Mouse (Mus musculus) forebrain, embryonic 11.5 days (tissue): ENCODE measurements around the gene Elob. TPM values are rescaled to one million over a fixed set of nuclear protein-coding genes. Genes with fewer than 3 reads are reported as not detected.

ENCODE experiments used
- ATAC-seq: fragments of 200-750 bp; cut with Nextera tagmentation; replicated peaks from 2 replicates; pipeline ENCODE4 v1.8.0; 2017; ENCODE audit warnings: moderate TSS enrichment; ENCODE audit not compliant: low FRiP score
- DNase-seq: peaks from one replicate; pipeline ENCODE4 v3.0.0-alpha.2; 2017; ENCODE audit warnings: low spot score
- H3K27ac ChIP-seq: fragments of 300-500 bp; sonication (generic); 2 replicates; pipeline ENCODE4 v1.5.1; 2014; ENCODE audit warnings: low read depth, low read length
- H3K27me3 ChIP-seq: fragments of 300-500 bp; sonication (generic); 2 replicates; pipeline ENCODE4 v1.6.1; 2014; ENCODE audit warnings: mild to moderate bottlenecking, low read length, mixed read lengths; ENCODE audit not compliant: control insufficient read depth, insufficient read depth
- H3K36me3 ChIP-seq: fragments of 300-500 bp; sonication (generic); 2 replicates; pipeline ENCODE4 v1.6.1; 2014; ENCODE audit warnings: mild to moderate bottlenecking, low read length, moderate library complexity, mixed read lengths; ENCODE audit not compliant: control insufficient read depth, insufficient read depth
- H3K4me1 ChIP-seq: fragments of 300-500 bp; sonication (generic); replicated peaks from 2 replicates; pipeline ENCODE4 v1.6.1; 2014; ENCODE audit warnings: low read length, mixed read lengths; ENCODE audit not compliant: control insufficient read depth, insufficient read depth
- H3K4me2 ChIP-seq: fragments of 300-500 bp; sonication (generic); 2 replicates; pipeline ENCODE4 v1.6.1; 2014; ENCODE audit warnings: low read depth, mild to moderate bottlenecking, low read length, moderate library complexity, mixed read lengths; ENCODE audit not compliant: severe bottlenecking
- H3K4me3 ChIP-seq: fragments of 300-500 bp; sonication (generic); 2 replicates; pipeline ENCODE4 v1.5.1; 2014; ENCODE audit warnings: low read depth, low read length
- H3K9ac ChIP-seq: fragments of 300-500 bp; sonication (generic); 2 replicates; pipeline ENCODE4 v1.6.1; 2014; ENCODE audit warnings: low read length
- H3K9me3 ChIP-seq: fragments of 300-500 bp; sonication (generic); 2 replicates; pipeline ENCODE4 v1.6.1; 2016; ENCODE audit warnings: low read length, mixed read lengths; ENCODE audit not compliant: control insufficient read depth
- WGBS: fragments of 180-500 bp; shearing (Covaris S2); extraction: QIAGEN DNeasy Blood & Tissue Kit; methylation state at CpG from one replicate; pipeline ENCODE4 v1.1.7; 2014; 5-methylcytosine and 5-hydroxymethylcytosine counted together
- polyA plus RNA-seq: library from polyadenylated mRNA; unstranded; fragments of >200 nt; fragmentation: Nextera tagmentation; extraction: Ambion mirVana; gene quantifications from 2 replicates; pipeline ENCODE4 v1.2.1, GENCODE M21; 2014

Elob gene
- polyA plus RNA-seq, 1 experiment from 2014 or later: 1,041 TPM

GRCm38 (mm10) chr17:23801627-23802026 is 27.3 kb downstream of the Elob start:
- no peaks in the 10 kb centered on the region for H3K9me3 ChIP-seq
- H3K36me3 ChIP-seq: no peaks in the 10 kb centered on the region
- no peak overlapping the region for H3K4me3 ChIP-seq
- DNase-seq: no peak
- H3K9ac ChIP-seq: no peak overlapping the region
- no peak overlapping the region for H3K4me2 ChIP-seq
- no peak for ATAC-seq
- no peak overlapping the region for H3K27ac ChIP-seq
- 92% methylated on average over 10 of the region's 10 CpGs for WGBS
- H3K27me3 ChIP-seq: no peaks in the 10 kb centered on the region
- peaks cover 8% of the 10 kb centered on the region for H3K4me1 ChIP-seq

DNA sequence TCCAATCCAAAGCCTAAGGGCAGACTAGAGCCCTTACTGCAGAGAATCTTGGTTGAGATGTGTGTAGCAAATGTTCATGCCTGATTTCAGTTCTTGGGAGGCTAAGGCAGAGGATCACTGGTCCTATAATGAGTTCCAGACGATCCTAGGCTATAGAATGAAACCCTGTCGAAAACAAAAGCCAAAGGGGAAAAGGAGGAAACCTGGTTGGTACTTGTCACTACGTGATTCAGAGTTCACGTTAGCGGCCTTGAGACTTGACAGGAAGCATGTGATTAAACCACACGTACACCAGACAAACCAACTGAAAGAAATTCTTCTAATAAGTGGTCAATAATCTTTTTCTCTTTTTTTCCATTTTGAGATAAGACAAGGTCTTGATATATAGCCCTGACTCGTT is 31.6 kb downstream of the Elob start:
- H3K4me2 ChIP-seq: no peak overlapping the region
- no peaks in the 10 kb centered on the region for H3K9me3 ChIP-seq
- 71% methylated on average over 7 of the region's 7 CpGs for WGBS
- H3K9ac ChIP-seq: no peak overlapping the region
- ATAC-seq: no peak
- no peak for DNase-seq
- H3K27me3 ChIP-seq: no peaks in the 10 kb centered on the region
- no peak overlapping the region for H3K27ac ChIP-seq
- peaks cover 1% of the 10 kb centered on the region; the same call in 1 of the 2 replicates for H3K4me1 ChIP-seq
- no peaks in the 10 kb centered on the region for H3K36me3 ChIP-seq
- H3K4me3 ChIP-seq: no peak overlapping the region

- Histone ChIP-seq H3K27me3 (no peaks in the 10 kb centered on the region), H3K9ac (no peak overlapping the region), H3K27ac (no peak overlapping the region), H3K4me3 (no peak overlapping the region), H3K4me2 (no peak overlapping the region), H3K36me3 (no peaks in the 10 kb centered on the region), H3K9me3 (no peaks in the 10 kb centered on the region), H3K4me1 (no peaks in the 10 kb centered on the region; the same call in 1 of the 2 replicates)
- DNase-seq (no peak), ATAC-seq (no peak)
- WGBS: 94% methylated on average over 8 of the region's 8 CpGs
Measured at GRCm38 (mm10) chr17:23795323-23795722, 33.6 kb downstream of the Elob start.

DNA sequence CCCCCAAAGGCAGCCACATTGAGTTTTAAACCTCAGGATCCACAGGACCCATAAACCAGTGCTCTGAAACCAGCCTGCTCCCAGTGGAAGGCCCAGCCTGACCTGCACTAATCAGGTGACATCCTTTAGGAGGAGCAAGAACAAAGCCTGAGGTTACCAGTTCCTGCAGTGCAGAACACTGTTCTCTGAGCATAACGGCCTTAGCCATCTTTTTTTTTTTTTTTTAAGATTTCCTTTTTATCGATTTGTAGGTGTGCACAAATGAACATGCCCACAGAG is 37.9 kb downstream of the Elob start:
- Histone ChIP-seq H3K4me1 (peaks cover 5% of the 10 kb centered on the region; the same call in 1 of the 2 replicates), H3K4me2 (peak overlapping the region; percentile 59), H3K27me3 (no peaks in the 10 kb centered on the region), H3K27ac (no peak overlapping the region), H3K4me3 (peak overlapping the region; percentile 25; the same call in 1 of the 2 replicates), H3K9me3 (no peaks in the 10 kb centered on the region), H3K9ac (peak overlapping the region; percentile 68; the same call in 1 of the 2 replicates), H3K36me3 (no peaks in the 10 kb centered on the region)
- no peak for DNase-seq
- ATAC-seq: no peak
- WGBS: 53% methylated on average over 2 of the region's 2 CpGs

- peak; percentile 74 for ATAC-seq
- DNase-seq: peak; percentile 84
- peak within 1 kb of the TSS; percentile 59 for H3K4me2 ChIP-seq
- H3K4me3 ChIP-seq: peak within 1 kb of the TSS; percentile 25
- peak within 1 kb of the TSS; percentile 67 for H3K27ac ChIP-seq
- no peaks in the 10 kb centered on the region for H3K27me3 ChIP-seq
- WGBS: 2% methylated on average over 29 of the region's 29 CpGs
- no peaks in the 10 kb centered on the region for H3K9me3 ChIP-seq
- H3K9ac ChIP-seq: peak within 1 kb of the TSS; percentile 68
- H3K4me1 ChIP-seq: peaks cover 6% of the 10 kb centered on the region; the same call in 1 of the 2 replicates
- no peaks in the 10 kb centered on the region for H3K36me3 ChIP-seq
Measured at GRCm38 (mm10) chr17:23790269-23791078, 38.5 kb downstream of the Elob start, which contains the start of gene Srrm2. Srrm2 (plus strand) TSS chr17:23790532.

- Histone ChIP-seq H3K9ac (peak overlapping the region; percentile 68), H3K36me3 (no peaks in the 10 kb centered on the region), H3K4me2 (peak overlapping the region; percentile 59), H3K9me3 (no peaks in the 10 kb centered on the region), H3K4me1 (peaks cover 6% of the 10 kb centered on the region; the same call in 1 of the 2 replicates), H3K4me3 (peak overlapping the region; percentile 25), H3K27me3 (no peaks in the 10 kb centered on the region), H3K27ac (peak overlapping the region; percentile 67)
- DNase-seq: no peak
- ATAC-seq: no peak
- 7% methylated on average over 8 of the region's 8 CpGs for WGBS
Measured at GRCm38 (mm10) chr17:23789749-23790268, 39.1 kb downstream of the Elob start.

- H3K4me2 ChIP-seq: no peak overlapping the region
- H3K9ac ChIP-seq: no peak overlapping the region
- DNase-seq (no peak), ATAC-seq (no peak)
- H3K27ac ChIP-seq: no peak overlapping the region
- H3K4me3 ChIP-seq: no peak overlapping the region
- no peaks in the 10 kb centered on the region for H3K36me3 ChIP-seq
- H3K27me3 ChIP-seq: no peaks in the 10 kb centered on the region
- H3K4me1 ChIP-seq: peaks cover 6% of the 10 kb centered on the region; the same call in 1 of the 2 replicates
- H3K9me3 ChIP-seq: no peaks in the 10 kb centered on the region
- 92% methylated on average over 4 of the region's 4 CpGs for WGBS
Measured at GRCm38 (mm10) chr17:23788973-23789372, 40.0 kb downstream of the Elob start.

GRCm38 (mm10) chr17:23786510-23786931 is 42.4 kb downstream of the Elob start:
- H3K27me3 ChIP-seq: no peaks in the 10 kb centered on the region
- 14% methylated on average over 13 of the region's 13 CpGs for WGBS

More at GRCm38 (mm10) chr17:23786510-23786931, 42.4 kb downstream of the Elob start:
- Histone ChIP-seq H3K9ac (peak overlapping the region; percentile 29; the same call in 1 of the 2 replicates), H3K27ac (no peak overlapping the region), H3K4me1 (peaks cover 6% of the 10 kb centered on the region; the same call in 1 of the 2 replicates), H3K4me2 (peak overlapping the region; percentile 58), H3K4me3 (peak overlapping the region; percentile 40), H3K36me3 (no peaks in the 10 kb centered on the region), H3K9me3 (no peaks in the 10 kb centered on the region)
- DNase-seq (no peak), ATAC-seq (0 out of 2 replicates have a peak, but pooled peaks have one; percentile 40)
